Mouse (Mus musculus) ES-CJ7 (cell line): ENCODE results near the gene Akirin1.
A peak's percentile ranks its signal among the peaks of the same experiment; 100 is the strongest.

Source experiments
- DNase-seq: peaks from one replicate; pipeline ENCODE4 v3.0.0; 2011; ENCODE audit warnings: low read depth, low spot score

The Akirin1 gene

DNA sequence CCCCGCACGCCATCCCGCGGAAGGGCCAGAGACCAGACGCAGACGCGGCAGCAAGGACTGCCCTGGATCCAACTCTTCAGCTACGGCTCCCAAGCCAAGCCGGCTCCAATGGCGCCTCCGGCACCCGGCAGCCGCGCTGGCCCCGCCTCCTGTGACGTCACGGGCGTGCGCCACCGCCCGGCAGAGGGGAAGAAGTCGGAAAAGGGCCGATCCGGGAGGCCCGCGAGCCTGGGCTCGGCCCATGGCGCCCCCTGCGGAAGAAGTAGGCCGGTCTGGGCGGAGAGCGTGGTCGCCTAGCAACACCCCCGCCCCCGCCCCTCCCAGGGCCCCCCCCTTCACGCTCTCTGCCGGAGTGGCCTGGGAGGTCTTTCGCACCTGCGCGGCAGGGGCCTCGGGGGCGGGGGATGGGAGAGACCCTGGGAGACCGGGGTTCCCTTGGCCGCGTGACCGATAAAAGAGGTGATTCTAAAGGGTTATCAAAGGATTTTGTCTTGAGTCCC, at the start of gene Akirin1:
Gene Akirin1 (minus strand): TSS at position 194 of the 500 bp plus-strand sequence.
- peak; percentile 95 for DNase-seq

DNA sequence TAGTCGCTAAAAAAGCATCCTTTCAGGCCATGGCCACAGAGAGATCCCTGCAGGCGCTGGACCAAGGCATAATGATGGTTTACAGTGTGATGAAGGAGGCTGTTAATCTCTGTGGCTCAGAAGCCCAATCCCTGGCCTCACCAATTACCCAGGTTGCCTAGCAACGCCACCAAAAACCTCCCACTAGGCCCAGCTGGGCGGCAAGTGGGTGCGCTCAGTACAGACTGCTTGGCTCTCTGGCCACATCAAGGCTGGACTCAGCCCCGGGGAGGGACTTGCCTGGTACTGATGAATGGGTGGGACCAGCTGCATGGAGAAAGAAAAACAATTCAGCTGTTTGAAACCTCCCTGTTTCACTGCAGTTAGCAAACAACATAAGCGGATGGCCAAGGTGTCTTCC, 47.7 kb upstream of the Akirin1 start:
- DNase-seq, result no peak

DNA sequence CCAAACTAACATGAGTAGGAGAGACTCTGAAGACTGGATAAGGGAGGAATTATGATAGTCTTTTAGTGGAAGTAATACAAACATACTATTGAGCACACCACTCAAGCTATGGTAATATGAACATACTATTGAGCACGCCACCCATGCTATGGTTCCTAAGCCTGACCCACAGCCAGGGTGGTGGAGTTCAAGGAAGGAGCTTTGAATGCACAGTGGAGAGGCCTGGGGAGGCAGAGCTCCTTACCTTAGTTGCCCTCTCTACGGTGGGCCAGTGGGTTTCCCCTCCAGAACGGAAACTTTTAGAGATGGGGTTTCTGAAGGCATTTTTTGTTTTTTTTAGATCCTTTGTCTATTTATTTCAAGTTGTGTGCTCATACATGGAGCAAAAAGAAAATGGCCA, 47.3 kb upstream of the Akirin1 start:
- no peak for DNase-seq

DNA sequence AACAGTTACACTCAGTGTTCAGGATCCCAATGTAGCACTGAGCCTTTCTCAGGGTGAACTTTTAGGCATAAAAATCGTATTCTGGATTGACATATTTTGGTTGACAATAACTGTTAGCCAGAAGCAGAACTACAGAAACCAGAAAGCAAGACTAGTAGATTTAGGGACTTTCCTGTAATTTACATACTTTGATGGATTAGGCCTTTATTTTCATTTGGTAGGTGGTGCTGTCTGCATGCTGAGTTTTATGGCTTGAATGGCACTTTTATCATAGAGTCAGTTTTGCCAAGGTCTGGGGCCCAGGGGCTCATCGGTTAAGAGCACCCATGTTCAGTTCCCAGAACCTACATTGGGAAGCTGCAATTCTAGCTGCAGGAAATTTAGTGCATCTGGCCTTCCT, 44.9 kb upstream of the Akirin1 start:
- DNase-seq, result no peak

DNA sequence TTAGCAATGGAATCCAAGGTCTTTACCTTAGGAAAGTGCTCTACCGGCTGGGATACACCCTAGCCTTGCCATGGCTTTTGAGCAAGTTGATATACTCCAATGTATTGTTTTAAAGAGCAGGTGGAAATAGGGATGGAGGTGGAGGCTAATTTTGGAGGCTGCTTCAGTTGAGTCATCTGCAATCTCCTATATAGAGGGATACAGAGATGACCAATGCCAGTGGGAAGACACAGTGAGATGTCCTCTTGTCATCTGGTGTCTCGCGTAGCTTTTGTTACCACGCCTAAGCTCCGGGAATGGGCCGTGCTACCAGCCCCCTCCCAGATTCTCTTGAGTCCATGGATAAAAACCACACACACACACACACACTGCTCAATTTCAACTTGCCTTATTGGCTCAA, 43.0 kb upstream of the Akirin1 start:
- DNase-seq, result no peak

DNA sequence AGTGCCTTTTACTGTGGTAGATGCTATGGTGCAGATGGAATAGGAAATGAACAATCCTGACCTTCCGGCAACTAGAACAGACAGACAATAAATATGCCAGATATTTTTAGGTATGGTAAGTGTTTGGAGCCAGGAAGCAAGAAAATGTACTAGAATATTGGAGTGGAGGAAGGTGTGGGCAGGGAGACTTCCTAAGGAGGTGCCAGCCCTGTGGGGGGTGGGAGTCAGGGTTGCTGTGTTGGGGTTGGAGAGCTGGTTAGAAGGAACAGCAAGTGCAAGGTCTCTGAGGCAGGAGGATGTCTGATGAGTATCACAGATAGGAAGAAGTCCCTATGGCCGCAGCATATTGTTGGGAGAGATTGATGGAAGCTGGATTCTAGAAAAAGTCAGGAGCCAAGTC, 42.5 kb upstream of the Akirin1 start:
- DNase-seq, result no peak

DNA sequence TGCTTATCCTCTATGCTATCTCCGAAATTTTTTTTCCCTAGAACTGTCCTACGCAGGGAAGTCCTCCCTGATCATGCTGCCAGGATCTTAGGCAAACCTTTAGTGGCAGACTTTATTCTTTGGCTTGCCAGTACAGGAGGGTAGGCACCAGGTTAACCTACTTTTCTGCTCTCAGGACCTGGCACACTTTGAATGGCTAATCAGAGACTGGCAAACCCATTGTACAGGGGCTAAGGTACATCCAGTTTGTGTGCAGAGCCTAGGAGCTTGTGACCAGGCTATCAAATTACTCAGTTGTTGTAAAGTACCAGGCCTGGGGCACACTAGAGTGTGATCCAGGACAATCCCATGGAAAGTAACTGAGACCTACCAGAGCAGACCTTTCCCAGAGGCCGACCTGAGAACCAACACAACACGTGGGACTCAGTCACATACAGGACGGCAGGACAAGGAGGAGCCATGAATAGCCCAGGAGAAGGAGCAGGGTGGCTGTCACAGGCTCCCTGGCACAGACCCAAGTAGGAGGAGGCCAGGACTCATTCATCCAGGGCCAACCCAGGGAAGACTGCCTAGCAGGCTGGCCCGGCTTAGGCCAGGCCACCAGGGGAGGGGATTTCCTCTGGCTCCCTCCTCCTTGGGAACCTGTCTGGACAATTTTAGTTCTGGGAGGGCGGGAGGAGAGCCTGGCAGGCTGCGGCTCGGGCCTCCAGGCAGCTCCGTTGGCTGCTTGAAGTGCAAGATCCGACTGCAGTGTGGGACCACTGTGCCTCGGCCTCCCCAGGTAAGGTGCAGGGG, 37.2 kb upstream of the Akirin1 start, which contains the start of gene Rhbdl2:
Gene Rhbdl2 (plus strand): TSS at position 684 of the 795 bp plus-strand sequence.
- no peak for DNase-seq

DNA sequence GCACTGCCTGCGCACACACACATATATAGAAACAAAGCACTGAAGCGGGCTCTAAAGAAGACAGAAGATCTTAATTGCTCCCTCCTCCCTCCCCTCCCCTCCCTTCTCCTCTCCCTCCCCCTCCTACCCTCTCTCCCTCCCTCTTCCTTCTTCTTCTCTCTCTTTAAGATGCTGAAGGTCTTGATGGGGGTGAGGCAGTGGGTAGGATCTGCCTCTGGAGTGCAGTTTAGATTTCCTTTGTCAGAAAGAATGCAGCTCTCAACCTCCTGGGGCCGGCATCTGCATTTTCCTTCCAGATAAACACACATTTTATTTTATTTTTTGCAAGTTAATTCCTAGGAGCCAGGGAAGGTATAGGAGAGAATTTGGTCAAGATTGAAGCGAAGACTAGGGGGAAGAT, 18.1 kb upstream of the Akirin1 start:
- peak; percentile 69 for DNase-seq

DNA sequence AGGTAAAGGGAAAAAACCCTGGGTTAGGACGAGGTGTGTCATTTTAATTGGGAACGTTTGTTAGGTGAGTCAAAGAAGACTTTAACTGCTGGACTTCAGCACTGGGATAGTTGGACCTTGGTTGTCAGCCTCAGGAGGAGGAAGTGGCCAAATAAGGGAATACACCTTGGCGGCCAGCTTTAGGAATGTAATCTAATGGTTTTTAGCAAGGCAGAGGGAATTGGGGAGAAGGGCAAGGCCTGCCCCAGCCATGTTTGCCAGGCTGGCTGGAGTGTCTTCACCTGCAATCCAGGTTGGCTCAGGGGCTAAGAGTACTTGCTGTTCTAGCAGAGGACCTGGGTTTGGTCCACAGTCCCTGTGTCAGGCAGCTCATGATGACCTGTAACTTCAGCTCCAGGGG, 17.7 kb upstream of the Akirin1 start:
- no peak for DNase-seq

DNA sequence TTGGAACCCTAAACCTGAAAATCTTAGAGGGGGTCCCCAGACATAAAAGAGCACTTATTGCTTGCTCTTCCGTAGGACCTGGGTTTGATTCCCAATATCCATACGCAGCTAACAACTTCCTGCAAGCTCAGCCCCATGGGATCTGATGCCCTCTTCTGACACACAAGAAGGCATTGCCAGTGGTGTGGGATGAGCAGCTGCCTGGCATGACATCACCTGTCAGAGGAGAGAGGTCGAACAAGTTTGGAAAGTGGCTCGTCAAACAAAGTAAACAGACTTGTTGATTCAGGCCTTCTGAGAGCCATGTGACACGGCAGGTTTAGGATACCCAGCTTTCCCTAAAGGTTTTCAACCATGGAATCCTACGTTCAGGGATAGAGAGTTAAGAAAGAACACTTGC, 14.9 kb upstream of the Akirin1 start:
- DNase-seq, result no peak

DNA sequence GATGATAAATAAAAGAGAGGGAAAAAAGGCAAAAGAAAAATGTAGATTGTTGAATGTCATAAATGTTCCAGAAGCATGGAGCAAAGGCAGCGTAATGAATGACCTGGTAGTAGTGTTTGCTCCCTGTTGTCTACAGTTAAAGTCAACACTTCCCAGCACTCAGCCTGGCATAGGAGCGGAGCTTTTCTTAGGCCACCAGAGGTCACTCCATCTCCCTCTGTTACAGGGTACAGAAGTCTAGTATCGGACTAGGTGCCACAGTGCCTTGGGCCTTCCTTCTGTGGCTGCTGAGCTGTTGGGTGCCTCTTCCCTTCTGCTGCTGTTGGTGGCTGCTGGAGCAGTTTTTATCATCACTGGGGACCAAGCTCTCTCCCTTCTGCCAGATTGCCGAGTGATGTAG, 8.2 kb upstream of the Akirin1 start:
- peak; percentile 81 for DNase-seq

DNA sequence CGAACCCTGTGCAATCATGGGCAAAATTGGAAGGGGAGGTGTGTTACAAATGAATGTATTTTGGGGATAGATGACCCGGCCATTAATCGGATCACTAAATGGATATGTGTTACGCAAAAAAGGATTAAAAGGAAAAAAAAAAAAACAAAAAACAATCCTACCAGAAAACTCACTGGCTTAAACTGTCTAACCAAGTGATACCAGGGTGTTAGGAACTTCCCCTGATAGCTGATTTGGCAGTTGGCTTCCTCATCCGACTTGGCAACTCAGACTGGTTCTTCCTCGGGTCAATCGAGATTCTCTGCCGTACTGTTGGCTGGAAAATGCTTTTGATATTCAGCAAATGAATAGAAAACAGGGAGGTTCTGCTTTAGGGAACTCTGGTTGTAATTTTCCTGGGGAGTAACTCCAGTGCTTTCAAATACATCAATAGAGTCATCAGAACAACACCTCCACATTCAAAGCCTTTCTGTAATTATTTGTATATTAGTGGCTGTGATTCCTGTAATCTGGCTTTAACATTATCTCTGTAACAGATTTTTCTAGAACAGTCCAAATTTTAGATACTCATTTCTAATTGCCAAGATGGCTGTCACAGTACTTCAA, 665 bp upstream of the Akirin1 start:
- no peak for DNase-seq

DNA sequence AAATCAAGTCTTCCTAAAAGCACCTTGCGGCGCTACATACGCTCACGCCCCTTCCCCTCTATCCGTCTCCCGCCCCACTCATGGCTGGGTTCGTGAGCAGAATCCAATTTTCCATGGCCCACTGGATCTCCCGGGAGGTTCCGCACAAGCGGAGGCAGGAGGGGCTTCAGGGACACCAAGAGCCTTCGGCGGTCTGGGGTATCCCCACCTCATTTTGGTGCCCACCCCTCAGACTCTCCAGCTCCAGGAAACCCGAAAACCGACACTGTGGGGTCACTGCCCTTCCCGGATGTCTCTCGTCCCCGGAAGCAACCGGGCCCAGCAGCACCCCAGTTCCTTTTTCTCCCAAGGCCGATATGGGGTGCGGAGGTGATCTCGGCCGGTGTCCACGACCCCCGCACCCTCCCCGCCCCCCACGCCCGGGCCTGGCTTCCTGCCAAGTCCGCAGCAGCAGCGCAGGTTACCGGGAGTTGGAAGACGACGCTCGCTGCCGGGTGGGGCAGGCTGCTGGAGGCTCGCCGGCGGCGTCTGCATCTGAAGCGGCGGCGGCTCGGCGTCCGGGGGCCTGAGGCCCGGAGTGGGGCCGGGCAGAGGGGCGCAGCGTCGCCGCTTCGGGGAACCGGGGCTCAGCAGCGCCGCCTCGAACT, 538 bp downstream of the Akirin1 start:
- DNase-seq, result no peak

DNA sequence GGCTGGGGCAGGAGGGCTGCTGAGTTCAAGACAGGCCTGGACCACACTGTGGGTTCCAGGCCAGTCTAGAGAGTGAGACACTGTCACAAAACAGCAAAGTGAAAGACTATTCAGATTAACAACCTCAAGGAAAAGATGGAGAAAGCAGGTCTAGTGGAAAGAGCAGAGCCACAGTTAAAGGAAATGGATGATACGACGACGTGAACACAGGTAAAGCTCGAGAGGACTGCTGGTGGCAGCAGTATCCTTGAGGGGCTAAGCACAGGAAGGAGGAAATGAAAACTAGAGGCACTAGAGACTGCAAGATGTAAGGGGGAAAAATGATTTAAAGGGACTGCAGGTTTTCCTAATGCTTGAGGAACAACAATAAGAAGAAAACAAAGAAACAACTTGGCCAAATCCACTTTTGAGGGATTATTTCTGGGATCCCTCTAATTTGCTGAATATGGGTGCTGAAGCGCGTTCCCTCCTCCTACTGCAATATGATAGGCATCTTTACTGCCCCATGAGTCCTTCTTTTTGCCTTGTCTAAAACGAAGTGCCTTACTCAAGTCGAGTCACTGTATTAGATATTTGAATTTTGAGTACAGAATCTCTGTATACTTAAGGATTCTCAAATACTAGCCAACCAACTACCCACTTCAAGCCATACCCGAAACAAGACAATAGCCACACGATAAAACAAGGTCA, 1.3 kb downstream of the Akirin1 start:
- DNase-seq, result no peak

DNA sequence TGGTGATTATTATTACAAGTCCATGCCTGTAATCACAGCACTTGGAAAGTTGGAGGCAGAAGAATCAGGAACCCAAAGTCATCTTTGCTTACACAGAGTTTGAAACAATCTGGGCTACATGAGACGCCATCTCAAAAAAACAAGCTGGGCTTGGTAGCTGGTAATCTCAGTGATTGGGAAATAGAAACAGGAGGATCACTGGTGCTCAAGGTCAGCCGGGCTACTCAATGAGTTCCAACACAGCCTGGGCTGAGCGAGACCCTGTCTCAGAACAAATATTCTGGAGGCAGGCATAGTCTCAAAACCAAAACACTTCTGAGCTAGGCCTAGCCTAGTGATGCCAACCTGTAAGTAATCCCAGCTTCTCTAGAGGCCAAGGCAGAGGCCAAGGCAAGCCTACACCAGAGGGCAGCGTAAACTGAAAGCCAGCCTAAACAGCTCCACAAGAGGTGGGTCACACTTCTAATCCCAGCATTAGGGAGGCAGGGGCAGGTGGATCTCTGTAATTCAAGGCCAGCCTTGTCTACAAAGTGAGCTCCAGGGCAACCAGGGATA, 4.8 kb downstream of the Akirin1 start:
- DNase-seq, result no peak

DNA sequence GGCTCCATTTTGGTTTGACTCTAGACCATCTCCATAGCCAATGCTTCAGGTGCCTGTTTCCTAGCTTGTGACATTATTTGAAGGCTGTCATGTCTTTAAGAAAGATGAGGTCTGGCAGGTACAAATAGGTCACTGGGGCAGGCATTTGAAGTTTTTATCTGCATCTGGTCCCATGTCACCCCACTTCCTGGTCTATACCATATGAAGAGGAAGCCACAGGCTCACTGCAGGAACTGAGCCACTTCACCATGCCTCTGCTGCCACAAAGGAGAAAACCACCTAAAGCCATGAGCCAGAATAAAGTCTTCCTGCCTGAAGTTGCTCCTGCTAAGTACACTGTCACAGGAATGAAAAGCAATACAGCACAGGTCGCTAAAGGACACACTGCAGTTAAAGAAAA, 7.3 kb downstream of the Akirin1 start:
- DNase-seq, result no peak

DNA sequence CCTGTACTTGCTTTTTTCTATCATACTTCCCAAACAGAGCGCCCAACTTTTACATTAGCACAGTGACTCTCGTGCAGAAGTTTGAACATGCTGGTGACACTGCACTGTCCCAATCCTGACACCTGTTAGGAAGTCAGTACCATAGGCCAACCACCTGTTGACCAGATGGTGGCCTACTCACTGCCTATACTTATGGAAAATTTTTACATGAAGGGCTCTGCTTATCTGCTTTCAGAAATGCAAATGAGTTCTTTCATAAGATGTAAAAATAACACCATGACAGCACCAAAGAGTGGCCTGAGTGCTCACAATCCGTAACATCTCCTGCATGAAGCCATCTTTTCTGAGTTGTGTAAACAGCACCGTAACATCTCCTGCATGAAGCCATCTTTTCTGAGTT, 11.4 kb downstream of the Akirin1 start:
- DNase-seq, result no peak

DNA sequence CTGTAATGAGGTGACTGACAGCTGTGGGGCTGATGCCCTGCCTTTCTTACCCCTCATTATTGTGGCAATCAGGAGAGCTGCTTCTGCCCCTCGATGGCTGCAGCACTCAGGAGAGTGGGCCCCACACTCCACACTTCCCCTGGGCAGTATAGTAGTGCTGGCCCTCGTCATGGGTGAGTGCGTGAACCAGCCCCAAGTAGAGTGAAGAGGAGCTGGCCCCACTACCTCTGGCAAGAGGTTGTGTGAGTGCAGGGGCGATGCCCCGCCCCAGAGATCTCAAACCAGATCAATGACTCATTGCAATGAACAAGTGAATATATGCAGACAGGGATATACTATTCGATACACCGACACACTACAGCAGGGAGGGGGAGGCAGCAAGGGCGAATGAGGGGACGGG, 16.6 kb downstream of the Akirin1 start:
- no peak for DNase-seq

DNA sequence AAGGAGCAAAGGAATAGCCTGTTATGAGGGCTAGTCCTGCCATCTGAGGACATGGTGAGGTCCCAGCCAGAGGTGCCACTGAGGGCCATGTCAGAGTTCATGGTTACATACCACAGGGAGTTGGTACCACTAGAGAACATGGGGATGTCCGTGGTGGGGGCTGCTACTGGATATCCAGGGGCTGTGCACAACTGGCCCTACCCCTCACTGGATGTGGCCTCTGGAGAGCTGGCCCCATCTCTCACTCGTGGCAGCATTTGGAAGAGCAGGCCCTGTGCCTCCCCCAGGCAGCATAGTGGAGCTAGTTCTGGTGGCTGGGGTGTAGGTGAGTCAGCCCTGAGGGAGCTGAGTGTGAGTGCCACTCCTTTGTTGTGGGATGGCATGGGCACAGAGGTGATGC, 17.2 kb downstream of the Akirin1 start:
- no peak for DNase-seq

DNA sequence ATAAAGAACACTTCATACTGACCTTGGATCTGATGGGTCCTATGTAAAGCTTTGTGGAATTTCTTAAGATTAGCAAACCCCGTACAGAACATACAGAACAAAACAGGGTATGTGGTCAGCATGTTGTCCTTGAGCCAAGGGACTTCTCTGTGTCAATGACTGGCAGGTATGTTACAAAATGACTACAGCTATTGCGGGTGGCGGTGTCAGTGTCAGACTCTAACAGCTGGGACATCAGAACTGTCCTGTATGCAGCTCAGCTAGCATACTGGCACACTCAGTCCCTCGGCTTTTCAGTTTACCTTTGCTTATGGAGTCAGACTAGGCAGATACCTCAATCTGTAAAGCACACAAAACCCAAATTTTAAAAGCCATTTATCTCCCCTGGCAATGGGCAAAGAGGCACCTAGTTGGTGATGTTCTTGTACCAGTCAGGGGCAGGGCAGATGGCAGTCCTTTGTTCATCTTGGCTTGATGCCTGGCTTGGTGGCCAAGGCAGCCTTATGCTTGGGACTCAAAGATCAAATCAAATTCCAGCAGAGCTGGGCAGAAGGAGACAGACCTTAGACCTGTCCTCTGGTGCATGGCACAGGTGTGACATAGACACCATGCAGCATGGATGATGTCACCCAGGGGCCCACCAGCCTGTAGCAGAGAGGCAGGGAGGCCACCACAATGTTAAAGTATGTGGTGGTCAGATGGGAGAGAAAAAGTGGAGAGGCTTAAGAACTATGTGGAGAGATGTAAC, 17.8 kb downstream of the Akirin1 start:
- DNase-seq, result no peak

DNA sequence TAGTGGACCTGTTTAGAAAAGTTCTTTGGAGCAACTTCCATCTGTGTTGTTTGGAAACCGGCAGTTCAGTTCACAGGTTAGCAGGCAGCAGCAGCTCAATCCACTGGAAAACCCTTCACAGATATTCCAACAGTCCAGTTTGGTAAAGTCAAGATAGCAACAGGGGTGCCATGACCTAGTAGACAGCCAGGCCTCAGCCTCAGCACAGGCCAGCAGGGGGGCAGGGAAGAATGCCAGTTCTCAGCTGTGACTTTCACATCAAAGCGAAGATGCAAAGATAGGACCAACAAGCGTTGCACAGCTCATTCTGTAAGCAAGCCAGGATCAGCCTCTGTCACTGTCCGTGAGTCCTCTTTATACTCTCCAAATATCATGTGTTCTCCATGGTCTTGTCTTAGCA, 28.4 kb downstream of the Akirin1 start:
- DNase-seq, result no peak
